Mouse (Mus musculus) stomach, embryonic 16.5 days (tissue): ENCODE measurements around the gene Klhdc8a. TPM values are rescaled to one million over a fixed set of nuclear protein-coding genes. Genes with fewer than 3 reads are reported as not detected.

Source experiments
- ATAC-seq: fragments of 200-750 bp; cut with Nextera tagmentation; 2 replicates; pipeline ENCODE4 v1.8.0; 2017; ENCODE audit warnings: moderate number of reproducible peaks, moderate TSS enrichment; ENCODE audit not compliant: insufficient read depth, low FRiP score
- H3K27ac ChIP-seq: fragments of 300-500 bp; sonication (generic); 2 replicates; pipeline ENCODE4 v1.5.1; 2014; ENCODE audit warnings: low read length
- H3K27me3 ChIP-seq: fragments of 300-500 bp; sonication (generic); 2 replicates; pipeline ENCODE4 v1.6.1; 2014; ENCODE audit warnings: low read length, control low read depth, mixed read lengths; ENCODE audit not compliant: control insufficient read depth, insufficient read depth
- H3K36me3 ChIP-seq: fragments of 300-500 bp; sonication (generic); 2 replicates; pipeline ENCODE4 v1.6.1; 2014; ENCODE audit warnings: low read length; ENCODE audit not compliant: control insufficient read depth, insufficient read depth
- H3K4me1 ChIP-seq: fragments of 300-500 bp; sonication (generic); 2 replicates; pipeline ENCODE4 v1.6.1; 2014; ENCODE audit warnings: low read length, control low read depth, mixed read lengths; ENCODE audit not compliant: control insufficient read depth, insufficient read depth
- H3K4me2 ChIP-seq: fragments of 300-500 bp; sonication (generic); 2 replicates; pipeline ENCODE4 v1.6.1; 2014; ENCODE audit warnings: low read depth, low read length, mixed read lengths
- H3K4me3 ChIP-seq: fragments of 300-500 bp; sonication (generic); replicated peaks from 2 replicates; pipeline ENCODE4 v1.5.1; 2014; ENCODE audit warnings: mild to moderate bottlenecking, low read length
- H3K9ac ChIP-seq: fragments of 300-500 bp; sonication (generic); 2 replicates; pipeline ENCODE4 v1.6.1; 2014; ENCODE audit warnings: low read length
- H3K9me3 ChIP-seq: fragments of 300-500 bp; sonication (generic); replicated peaks from 2 replicates; pipeline ENCODE4 v1.6.1; 2016; ENCODE audit warnings: low read length, control low read depth; ENCODE audit not compliant: control insufficient read depth
- WGBS: fragments of 180-500 bp; shearing (Covaris S2); extraction: QIAGEN DNeasy Blood & Tissue Kit; methylation state at CpG from one replicate; pipeline ENCODE4 v1.1.7; 2014; 5-methylcytosine and 5-hydroxymethylcytosine counted together
- polyA plus RNA-seq: library from polyadenylated mRNA; unstranded; fragments of >200 nt; fragmentation: Nextera tagmentation; extraction: Ambion mirVana; gene quantifications from 2 replicates; pipeline ENCODE4 v1.2.1, GENCODE M21; 2015

The Klhdc8a gene
- polyA plus RNA-seq, 1 experiment from 2014 or later, result 0.18 TPM

DNA sequence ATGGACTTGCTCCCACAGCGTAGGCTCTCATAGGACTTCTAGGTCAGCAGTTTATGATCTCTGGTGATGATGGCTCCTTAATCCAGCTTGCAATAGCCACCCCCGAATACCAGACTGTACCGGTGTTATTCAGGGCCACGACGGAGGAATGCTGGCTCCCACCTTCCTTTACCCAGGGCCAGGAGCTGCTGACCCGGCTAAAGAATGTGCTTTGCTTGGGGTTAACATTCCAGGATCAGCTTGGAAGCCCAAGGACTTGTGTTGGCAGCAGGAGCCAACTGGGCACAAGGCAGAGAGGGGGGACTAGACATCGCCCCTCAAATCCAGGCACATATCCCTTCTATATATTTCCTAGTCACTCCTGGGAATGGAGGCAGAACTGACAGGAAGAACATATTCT lies 12.3 kb downstream of the Klhdc8a start:
- Histone ChIP-seq H3K27ac (no peak overlapping the region), H3K4me1 (no peaks in the 10 kb centered on the region), H3K36me3 (no peaks in the 10 kb centered on the region), H3K4me3 (no peak overlapping the region), H3K9me3 (no peaks in the 10 kb centered on the region), H3K27me3 (no peaks in the 10 kb centered on the region), H3K4me2 (no peak overlapping the region), H3K9ac (no peak overlapping the region)
- ATAC-seq, result no peak
- WGBS, result 61% methylated on average over 7 of the region's 7 CpGs

DNA sequence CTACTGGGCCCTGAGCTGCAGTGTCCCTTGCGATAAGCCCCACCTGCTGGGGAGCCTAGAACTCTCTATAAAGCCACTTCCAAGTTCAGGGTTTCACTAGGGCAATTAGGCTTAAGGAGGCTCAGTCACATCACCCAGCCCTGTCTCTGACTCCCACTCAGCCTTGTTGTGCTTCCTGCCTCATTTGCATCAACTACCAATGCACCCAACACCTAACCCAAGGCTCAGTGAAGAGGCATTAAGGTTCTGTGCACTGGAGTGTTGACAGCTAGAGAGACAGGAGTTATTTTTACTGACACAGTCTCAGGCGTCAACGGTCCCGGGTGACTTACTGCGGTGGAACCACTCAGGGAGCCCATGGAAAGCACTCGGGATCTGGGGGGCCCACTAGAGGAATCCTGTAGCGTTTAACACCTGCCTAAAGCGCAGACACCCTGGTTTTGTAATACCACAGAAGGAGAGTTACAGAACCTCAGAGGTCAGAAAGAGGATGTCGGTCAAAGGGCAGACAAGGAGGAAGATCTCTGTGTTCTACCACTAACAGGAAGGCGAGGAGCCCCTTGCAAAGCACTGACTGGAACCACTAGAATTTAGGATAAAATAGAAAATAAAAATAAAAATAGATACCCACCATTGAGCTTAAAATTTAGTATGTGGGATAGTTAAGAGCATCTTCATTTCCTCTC lies 12.9 kb downstream of the Klhdc8a start:
- Histone ChIP-seq H3K27ac (no peak overlapping the region), H3K4me3 (no peak overlapping the region), H3K27me3 (no peaks in the 10 kb centered on the region), H3K36me3 (no peaks in the 10 kb centered on the region), H3K4me2 (no peak overlapping the region), H3K4me1 (0 out of 2 replicates have a peak, but pooled peaks cover under 1% of the 10 kb centered on the region), H3K9me3 (no peaks in the 10 kb centered on the region), H3K9ac (no peak overlapping the region)
- no peak for ATAC-seq
- 60% methylated on average over 10 of the region's 10 CpGs for WGBS

- H3K9ac ChIP-seq, result no peak overlapping the region
- H3K4me3 ChIP-seq, result no peak overlapping the region
- H3K27ac ChIP-seq, result no peak overlapping the region
- WGBS, result 34% methylated on average over 2 of the region's 2 CpGs
- ATAC-seq, result no peak
- H3K4me1 ChIP-seq, result 0 out of 2 replicates have a peak, but pooled peaks cover 3% of the 10 kb centered on the region
- H3K9me3 ChIP-seq, result no peaks in the 10 kb centered on the region
- H3K36me3 ChIP-seq, result no peaks in the 10 kb centered on the region
- H3K27me3 ChIP-seq, result no peaks in the 10 kb centered on the region
- no peak overlapping the region for H3K4me2 ChIP-seq
Observed at GRCm38 (mm10) chr1:132312043-132312442, 13.6 kb downstream of the Klhdc8a start.

DNA sequence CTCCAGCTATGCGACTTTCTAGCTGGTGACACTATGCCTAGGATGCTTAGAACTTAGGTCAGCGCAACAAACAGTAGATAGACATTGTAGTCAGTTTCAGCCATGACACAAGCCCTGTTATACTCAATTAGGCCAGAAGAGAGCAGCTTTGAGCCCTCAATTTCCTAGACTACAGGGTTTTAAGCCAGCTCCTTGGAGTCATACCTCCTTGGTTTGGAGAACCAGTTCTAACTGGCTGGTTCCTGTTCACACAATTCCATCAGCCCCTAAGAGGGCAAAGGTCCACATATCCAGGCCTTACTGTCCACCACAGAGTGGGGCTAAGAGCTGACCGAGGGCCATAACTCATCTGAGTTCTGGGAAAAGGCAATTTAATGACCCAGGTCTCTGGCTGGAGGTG lies 14.3 kb downstream of the Klhdc8a start:
- Histone ChIP-seq H3K4me3 (no peak overlapping the region), H3K4me1 (peaks cover 3% of the 10 kb centered on the region; the same call in 1 of the 2 replicates), H3K9me3 (no peaks in the 10 kb centered on the region), H3K4me2 (no peak overlapping the region), H3K36me3 (no peaks in the 10 kb centered on the region), H3K27ac (no peak overlapping the region), H3K9ac (no peak overlapping the region), H3K27me3 (no peaks in the 10 kb centered on the region)
- 57% methylated on average over 3 of the region's 3 CpGs for WGBS
- ATAC-seq, result no peak

DNA sequence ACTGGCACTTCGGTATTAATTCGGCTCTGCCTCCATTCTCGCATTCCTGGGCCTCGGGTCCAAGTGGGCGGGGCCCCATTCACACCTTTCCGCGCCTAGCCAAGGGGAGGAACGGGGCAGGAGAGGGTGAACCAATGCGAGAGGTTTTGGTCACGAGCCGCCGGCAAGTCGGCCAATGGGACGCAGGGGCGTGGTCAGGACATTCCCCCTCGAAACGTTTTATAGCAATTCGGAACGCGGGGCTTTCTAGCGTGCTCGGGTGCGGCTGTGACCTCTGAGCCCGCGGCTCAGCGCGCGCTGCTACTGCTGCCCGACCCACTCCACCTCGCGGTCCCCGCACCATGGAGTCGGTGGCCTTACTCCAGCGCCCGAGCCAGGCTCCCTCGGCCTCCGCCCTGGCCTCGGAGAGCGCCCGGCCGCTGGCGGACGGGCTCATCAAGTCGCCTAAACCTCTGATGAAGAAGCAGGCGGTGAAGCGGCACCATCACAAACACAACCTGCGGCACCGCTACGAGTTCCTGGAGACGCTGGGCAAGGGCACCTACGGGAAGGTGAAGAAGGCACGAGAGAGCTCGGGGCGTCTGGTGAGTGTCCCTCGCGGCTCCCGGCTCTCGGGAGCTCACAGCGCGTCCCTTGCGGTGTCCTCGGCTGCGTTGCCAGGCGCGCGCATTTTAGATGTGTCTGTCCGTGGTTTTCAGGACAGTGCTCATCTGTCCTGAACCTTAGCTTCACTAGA lies 17.6 kb downstream of the Klhdc8a start, which contains the start of gene Nuak2:
Nuak2 (plus strand) TSS at position 238 of the 736 bp plus-strand sequence.
- peak; percentile 83 for ATAC-seq
- H3K9me3 ChIP-seq, result no peaks in the 10 kb centered on the region
- no peaks in the 10 kb centered on the region for H3K27me3 ChIP-seq
- H3K4me2 ChIP-seq, result peak within 1 kb of the TSS; percentile 70
- WGBS, result under 1% methylated on average over 67 of the region's 67 CpGs
- no peaks in the 10 kb centered on the region for H3K36me3 ChIP-seq
- H3K4me1 ChIP-seq, result peaks cover 14% of the 10 kb centered on the region; the same call in 1 of the 2 replicates
- peak within 1 kb of the TSS; percentile 53 for H3K4me3 ChIP-seq
- peak within 1 kb of the TSS; percentile 67 for H3K9ac ChIP-seq
- H3K27ac ChIP-seq, result peak within 1 kb of the TSS; percentile 9

DNA sequence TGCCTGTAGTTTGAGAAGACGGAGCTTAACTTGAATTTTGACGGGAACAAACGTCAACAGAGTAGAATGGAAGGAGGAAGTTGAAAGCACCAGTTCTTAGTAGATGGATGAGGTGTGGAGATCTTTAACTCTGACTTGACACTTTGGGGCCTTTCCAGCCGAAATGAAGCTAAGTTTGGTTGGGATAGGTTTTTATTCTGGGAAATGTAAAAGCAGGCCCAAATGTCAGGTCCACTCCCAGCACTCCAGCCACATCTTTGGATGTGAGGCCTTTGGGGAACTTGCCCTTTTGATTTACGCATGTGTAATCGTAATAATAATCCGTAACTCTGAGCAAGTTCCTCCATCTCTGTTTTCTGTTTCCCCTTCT lies 18.2 kb downstream of the Klhdc8a start:
- Histone ChIP-seq H3K9ac (peak overlapping the region; percentile 67), H3K27ac (peak overlapping the region; percentile 9), H3K9me3 (no peaks in the 10 kb centered on the region), H3K4me3 (peak overlapping the region; percentile 53), H3K4me1 (peaks cover 14% of the 10 kb centered on the region; the same call in 1 of the 2 replicates), H3K27me3 (no peaks in the 10 kb centered on the region), H3K4me2 (peak overlapping the region; percentile 70), H3K36me3 (no peaks in the 10 kb centered on the region)
- no peak for ATAC-seq
- WGBS, result 36% methylated on average over 7 of the region's 7 CpGs

- H3K27ac ChIP-seq, result peak overlapping the region; percentile 60; the same call in 1 of the 2 replicates
- WGBS, result 56% methylated on average over 4 of the region's 4 CpGs
- no peaks in the 10 kb centered on the region for H3K36me3 ChIP-seq
- H3K4me2 ChIP-seq, result peak overlapping the region; percentile 70
- H3K4me1 ChIP-seq, result peaks cover 16% of the 10 kb centered on the region
- H3K27me3 ChIP-seq, result no peaks in the 10 kb centered on the region
- H3K4me3 ChIP-seq, result peak overlapping the region; percentile 53
- H3K9ac ChIP-seq, result no peak overlapping the region
- H3K9me3 ChIP-seq, result no peaks in the 10 kb centered on the region
- ATAC-seq, result no peak
Observed at GRCm38 (mm10) chr1:132317413-132317812, 19.0 kb downstream of the Klhdc8a start.

DNA sequence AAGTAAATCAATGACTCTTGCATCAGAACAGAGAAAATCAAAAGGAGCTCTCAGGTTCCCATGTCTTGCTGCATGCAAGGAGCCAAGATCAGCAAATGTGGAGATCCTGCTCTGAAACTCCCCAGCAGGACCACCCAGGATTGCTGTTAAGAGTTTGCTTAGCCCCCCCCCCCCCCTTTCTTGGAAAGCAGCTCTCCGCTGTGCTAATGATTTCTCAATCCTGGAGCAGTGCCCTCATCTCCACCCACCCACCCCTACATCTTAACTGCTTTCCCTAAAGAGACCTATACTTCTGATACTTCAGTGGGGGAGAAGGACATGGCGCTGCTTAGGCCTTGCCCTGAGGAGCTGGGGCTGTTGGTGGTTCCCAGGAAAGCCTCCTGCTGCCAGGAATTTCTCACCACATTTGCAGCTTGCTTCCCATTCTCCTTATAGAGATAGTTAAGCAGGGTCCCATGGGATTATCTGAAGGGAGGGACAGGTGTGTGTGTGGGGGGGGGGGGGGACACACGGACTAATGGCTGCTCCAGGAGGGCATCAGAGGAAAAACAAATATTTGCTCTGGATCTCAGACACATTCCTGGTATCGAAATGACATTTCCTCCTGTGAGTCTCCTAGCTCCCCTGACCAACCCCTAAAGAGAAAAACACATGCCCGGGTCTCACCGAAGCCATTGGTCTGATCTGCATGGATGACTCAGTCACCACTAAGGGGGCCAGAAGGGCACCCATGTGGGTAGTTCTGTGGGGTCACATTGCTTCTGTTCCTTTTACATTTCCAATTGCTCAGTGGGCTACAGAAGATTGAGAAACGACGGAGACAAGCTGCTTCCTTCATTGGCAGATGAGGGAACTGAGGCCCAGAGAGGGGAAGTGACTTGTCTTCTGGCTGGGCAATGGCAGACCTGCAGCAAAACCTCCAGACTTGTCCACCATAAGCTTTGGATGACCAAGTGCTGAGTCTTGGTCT lies 19.8 kb downstream of the Klhdc8a start:
- H3K36me3 ChIP-seq, result no peaks in the 10 kb centered on the region
- H3K27me3 ChIP-seq, result no peaks in the 10 kb centered on the region
- no peak for ATAC-seq
- peaks cover 24% of the 10 kb centered on the region for H3K4me1 ChIP-seq
- peak overlapping the region; percentile 51; the same call in 1 of the 2 replicates for H3K9ac ChIP-seq
- H3K27ac ChIP-seq, result peak overlapping the region; percentile 71
- no peaks in the 10 kb centered on the region for H3K9me3 ChIP-seq
- H3K4me3 ChIP-seq, result peak overlapping the region; percentile 53
- H3K4me2 ChIP-seq, result peak overlapping the region; percentile 70
- 46% methylated on average over 8 of the region's 8 CpGs for WGBS
